Mouse (Mus musculus) CH12.LX (cell line): ENCODE results near the gene Bsg. TPM values are rescaled to one million over a fixed set of nuclear protein-coding genes. Genes with fewer than 3 reads are reported as not detected.
A peak's percentile ranks its signal among the peaks of the same experiment; 100 is the strongest.

Experiments
- DNase-seq: peaks from one replicate; pipeline ENCODE4 v3.0.0-alpha.2; 2013; ENCODE audit errors: extremely low read depth
- H3K27ac ChIP-seq: 2 replicates; pipeline ENCODE4 v1.5.1; 2012; ENCODE audit warnings: low read depth, mild to moderate bottlenecking, control low read depth, moderate library complexity; ENCODE audit not compliant: insufficient read depth
- H3K27me3 ChIP-seq: replicated peaks from 2 replicates; pipeline ENCODE3; 2012; ENCODE audit warnings: inconsistent platforms
- H3K36me3 ChIP-seq, 2 experiments: replicated peaks in 1 of 2; 2 replicates each; pipeline versions ENCODE3 to v1.6.1; 2012; ENCODE audit warnings: inconsistent platforms in 1 of 2, low read length in 1 of 2, mild to moderate bottlenecking in 1 of 2, mixed read lengths in 1 of 2, moderate library complexity in 1 of 2; ENCODE audit not compliant: control insufficient read depth in 1 of 2, insufficient read depth in 1 of 2
- H3K4me1 ChIP-seq, 2 experiments: 2 replicates each; pipeline ENCODE4 v1.6.1; 2012; ENCODE audit warnings: inconsistent platforms in 1 of 2, moderate library complexity in 1 of 2; ENCODE audit not compliant: insufficient read depth in 2 of 2, control insufficient read depth in 1 of 2
- H3K4me2 ChIP-seq: 2 replicates; pipeline ENCODE4 v1.6.1; 2012; ENCODE audit warnings: low read depth, mild to moderate bottlenecking, control low read depth; ENCODE audit not compliant: poor library complexity, insufficient read depth, severe bottlenecking
- H3K4me3 ChIP-seq, 3 experiments: fragments of 150-350 bp in 1 of 3; sonication (generic) in 1 of 3; replicated peaks in 1 of 3; 2 replicates each; pipeline versions ENCODE3 to v1.5.1; 2011 to 2012; ENCODE audit warnings: low read depth in 2 of 3, low read length in 2 of 3, mild to moderate bottlenecking in 2 of 3, moderate library complexity in 2 of 3, control low read depth in 1 of 3, improper control_type of control experiment in 1 of 3, inconsistent platforms in 1 of 3, mixed read lengths in 1 of 3; ENCODE audit not compliant: poor library complexity in 1 of 3
- H3K79me2 ChIP-seq: replicated peaks from 2 replicates; pipeline ENCODE4 v1.6.1; 2012; ENCODE audit warnings: mild to moderate bottlenecking, moderate library complexity; ENCODE audit not compliant: control insufficient read depth, poor library complexity, insufficient read depth, severe bottlenecking; ENCODE audit errors: extremely low read depth
- H3K9ac ChIP-seq: 2 replicates; pipeline ENCODE4 v1.6.1; 2012; ENCODE audit warnings: low read depth, mild to moderate bottlenecking, control low read depth, moderate library complexity; ENCODE audit not compliant: insufficient read depth
- H3K9me3 ChIP-seq: replicated peaks from 2 replicates; pipeline ENCODE3; 2012; ENCODE audit warnings: low read length, inconsistent platforms, mixed read lengths
- BHLHE40 ChIP-seq: IDR thresholded peaks from 2 replicates; pipeline ENCODE4 v1.6.1; 2011; ENCODE audit warnings: mild to moderate bottlenecking, low read depth, low read length, improper control_type of control experiment
- CHD1 ChIP-seq: IDR thresholded peaks from 2 replicates; pipeline ENCODE4 v1.6.1; 2012; ENCODE audit warnings: low read depth, low read length, improper control_type of control experiment, inconsistent platforms
- CTCF ChIP-seq, 2 experiments: IDR thresholded peaks in 1 of 2; conservative IDR thresholded peaks in 1 of 2; 2 replicates each; pipeline ENCODE4 v1.5.1; 2011 to 2012; ENCODE audit warnings: low read depth in 2 of 2, low read length in 2 of 2, improper control_type of control experiment in 1 of 2, inconsistent platforms in 1 of 2, mild to moderate bottlenecking in 1 of 2, moderate library complexity in 1 of 2
- E2F4 ChIP-seq: IDR thresholded peaks from 2 replicates; pipeline ENCODE4 v1.6.1; 2011; ENCODE audit warnings: low read depth, low read length, improper control_type of control experiment; ENCODE audit not compliant: insufficient replicate concordance
- ELF1 ChIP-seq: IDR thresholded peaks from 2 replicates; pipeline ENCODE4 v1.6.1; 2014; ENCODE audit warnings: low read depth, mild to moderate bottlenecking, inconsistent platforms, low read length, improper control_type of control experiment
- EP300 ChIP-seq: IDR thresholded peaks from 2 replicates; pipeline ENCODE4 v1.6.1; 2011; ENCODE audit warnings: low read length, improper control_type of control experiment
- ETS1 ChIP-seq: conservative IDR thresholded peaks from 2 replicates; pipeline ENCODE4 v1.6.1; 2012; ENCODE audit warnings: low read depth, mild to moderate bottlenecking, inconsistent platforms, low read length, improper control_type of control experiment, moderate library complexity
- IRF4 ChIP-seq: IDR thresholded peaks from 2 replicates; pipeline ENCODE4 v1.6.1; 2014; ENCODE audit warnings: low read depth, mild to moderate bottlenecking, inconsistent platforms, low read length, improper control_type of control experiment
- JUN ChIP-seq: IDR thresholded peaks from 2 replicates; pipeline ENCODE4 v1.6.1; 2011; ENCODE audit warnings: low read depth, mild to moderate bottlenecking, low read length, improper control_type of control experiment, moderate library complexity; ENCODE audit not compliant: insufficient read depth
- MAX ChIP-seq: IDR thresholded peaks from 2 replicates; pipeline ENCODE4 v1.6.1; 2011; ENCODE audit warnings: low read length, improper control_type of control experiment
- MAZ ChIP-seq: IDR thresholded peaks from 2 replicates; pipeline ENCODE4 v1.6.1; 2012; ENCODE audit warnings: low read depth, mild to moderate bottlenecking, inconsistent platforms, low read length, improper control_type of control experiment, moderate library complexity
- MEF2A ChIP-seq: IDR thresholded peaks from 2 replicates; pipeline ENCODE4 v1.6.1; 2014; ENCODE audit warnings: low read depth, mild to moderate bottlenecking, inconsistent platforms, low read length, improper control_type of control experiment, borderline replicate concordance
- MXI1 ChIP-seq: IDR thresholded peaks from 2 replicates; pipeline ENCODE4 v1.6.1; 2011; ENCODE audit warnings: mild to moderate bottlenecking, low read depth, low read length, improper control_type of control experiment
- MYC ChIP-seq: IDR thresholded peaks from 2 replicates; pipeline ENCODE4 v1.6.1; 2011; ENCODE audit warnings: low read depth, mild to moderate bottlenecking, improper control_type of control experiment, low read length
- NELFE ChIP-seq: IDR thresholded peaks from 2 replicates; pipeline ENCODE4 v1.6.1; 2011; ENCODE audit warnings: low read depth, low read length, improper control_type of control experiment
- NRF1 ChIP-seq: IDR thresholded peaks from 2 replicates; pipeline ENCODE4 v1.6.1; 2014; ENCODE audit warnings: low read depth, mild to moderate bottlenecking, inconsistent platforms, low read length, improper control_type of control experiment, moderate library complexity
- PAX5 ChIP-seq: IDR thresholded peaks from 2 replicates; pipeline ENCODE4 v1.6.1; 2012; ENCODE audit warnings: low read length, inconsistent platforms, mixed read lengths
- POLR2AphosphoS2 ChIP-seq: IDR thresholded peaks from 2 replicates; pipeline ENCODE4 v1.6.1; 2011; ENCODE audit warnings: low read depth, low read length, improper control_type of control experiment
- RAD21 ChIP-seq: IDR thresholded peaks from 2 replicates; pipeline ENCODE4 v1.6.1; 2011; ENCODE audit warnings: low read depth, mild to moderate bottlenecking, low read length, improper control_type of control experiment, moderate library complexity
- RCOR1 ChIP-seq: conservative IDR thresholded peaks from 2 replicates; pipeline ENCODE4 v1.6.1; 2012; ENCODE audit warnings: low read depth, mild to moderate bottlenecking, inconsistent platforms, low read length, improper control_type of control experiment
- SIN3A ChIP-seq: IDR thresholded peaks from 2 replicates; pipeline ENCODE4 v1.6.1; 2012; ENCODE audit warnings: low read length, improper control_type of control experiment, inconsistent platforms
- SMC3 ChIP-seq: IDR thresholded peaks from 2 replicates; pipeline ENCODE4 v1.6.1; 2011; ENCODE audit warnings: low read depth, low read length, improper control_type of control experiment
- TBP ChIP-seq: conservative IDR thresholded peaks from 2 replicates; pipeline ENCODE4 v1.6.1; 2011; ENCODE audit warnings: low read depth, low read length, improper control_type of control experiment
- TCF12 ChIP-seq: IDR thresholded peaks from 2 replicates; pipeline ENCODE4 v1.6.1; 2014; ENCODE audit warnings: low read depth, mild to moderate bottlenecking, inconsistent platforms, low read length, improper control_type of control experiment
- USF2 ChIP-seq: conservative IDR thresholded peaks from 2 replicates; pipeline ENCODE4 v1.6.1; 2011; ENCODE audit warnings: low read depth, low read length, improper control_type of control experiment
- ZC3H11A ChIP-seq: IDR thresholded peaks from 2 replicates; pipeline ENCODE4 v1.6.1; 2012; ENCODE audit warnings: low read depth, mild to moderate bottlenecking, inconsistent platforms, low read length, improper control_type of control experiment
- ZKSCAN1 ChIP-seq: IDR thresholded peaks from 2 replicates; pipeline ENCODE4 v1.6.1; 2012; ENCODE audit warnings: low read depth, inconsistent platforms, low read length, improper control_type of control experiment, borderline replicate concordance
- ZMIZ1 ChIP-seq: IDR thresholded peaks from 2 replicates; pipeline ENCODE4 v1.6.1; 2012; ENCODE audit warnings: low read depth, mild to moderate bottlenecking, inconsistent platforms, low read length, improper control_type of control experiment
- ZNF384 ChIP-seq: IDR thresholded peaks from 2 replicates; pipeline ENCODE4 v1.6.1; 2012; ENCODE audit warnings: low read depth, low read length, improper control_type of control experiment, inconsistent platforms
- dilution Hi-C: fragments of 300-500 bp; cut with MboI; formaldehyde crosslinking; loops from 2 replicates; pipeline ENCODE4 v1.14.3; 2020; ENCODE audit warnings: low sequenced_read_pairs; ENCODE audit not compliant: extremely low pct_unique_long_range_greater_than_20kb, extremely low pct_ligation_motif_present
- in situ Hi-C: fragments of 300-500 bp; cut with MboI; formaldehyde crosslinking; loops from 3 replicates; pipeline ENCODE4 v1.14.3; 2019; ENCODE audit warnings: low sequenced_read_pairs, low pct_ligation_motif_present, low pct_unique_long_range_greater_than_20kb, mixed read lengths
- polyA plus RNA-seq: library from polyadenylated mRNA; unstranded; fragments of >175 nt; gene quantifications from 2 replicates; pipeline ENCODE4 v1.2.1, GENCODE M21; 2012; ENCODE audit warnings: low read depth; ENCODE audit not compliant: insufficient read length
- total RNA-seq, 2 experiments: library from RNA; depleted of rRNA; stranded (reverse); fragments of 300-350 nt in 1 of 2; fragments of >200 nt in 1 of 2; gene quantifications; 2 replicates each; pipeline ENCODE4 v1.2.3; 2012 to 2014

Bsg gene
- total and polyA plus RNA-seq, 3 experiments: 360 to 710 (median 421) TPM

GRCm38 (mm10) chr10:79695231-79696128, 8.8 kb upstream of the Bsg start:
- DNase-seq: peak; percentile 77
- in situ Hi-C loops: no loop called here
- no peak overlapping the region for H3K4me3 ChIP-seq
- no peak overlapping the region for H3K4me2 ChIP-seq
- H3K79me2 ChIP-seq: no peaks in the 10 kb centered on the region
- H3K9me3 ChIP-seq: peaks cover 6% of the 10 kb centered on the region
- peaks cover 0 to 3% of the 10 kb centered on the region in 2 experiments; a peak in 1 of 4 replicates for H3K4me1 ChIP-seq
- TF ChIP-seq PAX5 (no peak), ETS1 (no peak), MAX (peak; percentile 52; the same call in 1 of the 2 replicates), ELF1 (no peak), USF2 (no peak), MEF2A (no peak), MAZ (0 out of 2 replicates have a peak, but pooled peaks have one; percentile 28), TCF12 (no peak), SMC3 (peak; percentile 84), NRF1 (no peak), MYC (peak; percentile 55; the same call in 1 of the 2 replicates), POLR2AphosphoS2 (no peak), BHLHE40 (no peak), RCOR1 (no peak), EP300 (no peak), ZKSCAN1 (no peak), SIN3A (no peak), IRF4 (0 out of 2 replicates have a peak, but pooled peaks have one; percentile 17), RAD21 (peak; percentile 87), MXI1 (no peak), TBP (no peak), ZMIZ1 (no peak), NELFE (no peak), E2F4 (no peak), JUN (no peak), ZC3H11A (no peak), ZNF384 (no peak), CTCF (conservative IDR thresholded peaks at IDR 0.05 in 1 of 2, IDR thresholded peaks at IDR 0.05 in 1 of 2; ENCODE audit: low read depth in 2 of 2, low read length in 2 of 2) (peak; percentile 82 to 94), CHD1 (no peak)
- TF ChIP-seq, all 38 proteins: peak for 7
- Histone ChIP-seq H3K9ac (no peak overlapping the region), H3K27ac (no peak overlapping the region), H3K36me3 (peaks cover 0 to 9% of the 10 kb centered on the region in 2 experiments), H3K27me3 (no peaks in the 10 kb centered on the region)
- dilution Hi-C loops: no loop called here
